Comparison of ENCODE assay signal across 22 mouse cellular contexts in genomic region chr2:172979666-172980345, GRCm38 (mm10). TPM values are rescaled to one million over a fixed set of nuclear protein-coding genes. Genes with fewer than 3 reads are reported as not detected.
DNase-seq lines count a peak whose midpoint lies in the region; TF ChIP-seq lines count a peak whose summit lies in the region.
"Had no signal": no experiment of that assay in that cellular context is flagged by ENCODE, and none has a peak within 500 bp of the region (broad histone marks: within the 10 kb centered on the region; RNA-seq: fewer than 3 reads in every experiment).

No protein-coding gene starts in this region.

- peaks cover 8% of the 10 kb centered on the region for H3K36me3 ChIP-seq in thymus, adult 2 months (ENCODE audit: control insufficient read depth, insufficient read depth, low read length)
- H3K36me3 ChIP-seq: embryonic facial prominence, embryonic 13.5 days; forebrain, embryonic 12.5 days; G1E; heart, embryonic 15.5 days; hindbrain, embryonic 10.5 days had no signal

- TF ChIP-seq CTCF in layer of hippocampus, adult 2 months (conservative IDR thresholded peaks at IDR 0.05), result peak; percentile 23
- no peak for TF ChIP-seq CTCF in thymus, adult 2 months (IDR thresholded peaks at IDR 0.05; ENCODE audit: borderline replicate concordance, control insufficient read depth, extremely low read depth, insufficient read depth, low read length, poor library complexity)

- no peak for TF ChIP-seq POLR2A in thymus, adult 2 months (IDR thresholded peaks at IDR 0.05; ENCODE audit: control insufficient read depth, extremely low read depth, insufficient read depth, low read length, poor library complexity)

- no peak for DNase-seq in layer of hippocampus, adult 2 months (ENCODE audit: low spot score in 2 of 2)
- DNase-seq in layer of hippocampus, postnatal 25 days (ENCODE audit: extremely low spot score in 1 of 2, low spot score in 1 of 2), result no peak
- DNase-seq in thymus, postnatal 14 days, result peak; percentile 26
- DNase-seq in thymus, adult 2 months, result no peak
- peak; percentile 72 for DNase-seq in R1 (ENCODE audit: low read depth, low spot score)
- DNase-seq in gastrocnemius, postnatal 10 days, result no peak
- no peak for DNase-seq in left cerebral cortex, postnatal 36 days (ENCODE audit: low spot score in 2 of 2)
- DNase-seq: adrenal gland, adult 2 months; adrenal gland, postnatal 25 days; B cell, adult 2 months; cerebellum, adult 18-20 months; cerebellum, adult 9-11 months; cerebellum, postnatal 36 days; gastrocnemius, postnatal 14 days; heart, adult 2 months had no signal

- 98% methylated on average over 43 of the region's 43 CpGs for WGBS in thymus, adult 2 months

- intact Hi-C loops in left cerebral cortex, postnatal 36 days (cut with DNase I), result no loop called here

- H3K27me3 ChIP-seq in thymus, adult 2 months (ENCODE audit: control insufficient read depth, insufficient read depth, low read length), result no peaks in the 10 kb centered on the region
- H3K27me3 ChIP-seq: embryonic facial prominence, embryonic 13.5 days; forebrain, embryonic 12.5 days; heart, embryonic 15.5 days had no signal

- no peak overlapping the region for H3K27ac ChIP-seq in layer of hippocampus, adult 2 months
- no peak overlapping the region for H3K27ac ChIP-seq in thymus, adult 2 months (ENCODE audit: control insufficient read depth, insufficient read depth, low read length)
- H3K27ac ChIP-seq: embryonic facial prominence, embryonic 13.5 days; forebrain, embryonic 12.5 days; heart, adult 2 months; heart, embryonic 15.5 days; hindbrain, embryonic 10.5 days; hindbrain, embryonic 14.5 days had no signal

- H3K4me3 ChIP-seq in layer of hippocampus, adult 2 months, result no peak overlapping the region
- no peak overlapping the region for H3K4me3 ChIP-seq in thymus, adult 2 months (ENCODE audit: control insufficient read depth, insufficient read depth, low read length)
- H3K4me3 ChIP-seq: embryonic facial prominence, embryonic 13.5 days; forebrain, embryonic 12.5 days; heart, adult 2 months; heart, embryonic 15.5 days; hindbrain, embryonic 10.5 days had no signal

- peaks cover 30% of the 10 kb centered on the region for H3K4me1 ChIP-seq in thymus, adult 2 months (replicated peaks; ENCODE audit: control insufficient read depth, insufficient read depth, low read length)

RNA-seq across cellular contexts. Expression of gene Spo11, which starts 2.3 kb away (rescaled TPM):
- total RNA-seq in layer of hippocampus, adult 2 months (2021), result under 1 TPM in 1 of 2 experiments, not detected in 1; 0.29 TPM
- not detected for total RNA-seq in layer of hippocampus, postnatal 25 days (2021)
- 101 and 126 TPM in 2 replicates for polyA plus RNA-seq in thymus, adult 2 months (2012; rRNA removed)
- total RNA-seq in gastrocnemius, postnatal 10 days (2021), result not detected
- under 1 TPM; 0.17 to 0.70 TPM for total RNA-seq in left cerebral cortex, postnatal 36 days (2021)
- total RNA-seq: adrenal gland, adult 2 months; adrenal gland, postnatal 25 days; G1E; heart, adult 2 months; heart, postnatal 25 days had no signal
- polyA plus RNA-seq: adrenal gland, adult 2 months; G1E; heart, embryonic 15.5 days had no signal

RNA-seq across cellular contexts. Expression of gene Rae1, which starts 20.1 kb away (rescaled TPM):
- total RNA-seq in layer of hippocampus, adult 2 months (2021), result 10 to 100 TPM; 76.7 to 90.6 TPM
- total RNA-seq in layer of hippocampus, postnatal 25 days (2021), result 10 to 100 TPM; 74.5 to 88.6 TPM
- polyA plus RNA-seq in thymus, adult 2 months (2012; rRNA removed), result 111 and 122 TPM in 2 replicates
- 10 to 100 TPM; 27.9 to 31.5 TPM for total RNA-seq in gastrocnemius, postnatal 10 days (2021)
- total RNA-seq in left cerebral cortex, postnatal 36 days (2021), result 10 to 100 TPM; 57.9 to 58.8 TPM

RNA-seq across cellular contexts. Expression of gene Bmp7, which starts 39.7 kb away (rescaled TPM):
- total RNA-seq in layer of hippocampus, adult 2 months (2021), result 1 to 10 TPM; 4.2 to 5.7 TPM
- 1 to 10 TPM; 4.2 to 4.4 TPM for total RNA-seq in layer of hippocampus, postnatal 25 days (2021)
- 25.3 and 26.5 TPM in 2 replicates for polyA plus RNA-seq in thymus, adult 2 months (2012; rRNA removed)
- 1 to 10 TPM; 1.6 to 2.4 TPM for total RNA-seq in gastrocnemius, postnatal 10 days (2021)
- total RNA-seq in left cerebral cortex, postnatal 36 days (2021), result 10 to 100 TPM in 1 of 2 experiments, 1 to 10 TPM in 1; 9.4 to 12.7 TPM
- polyA plus RNA-seq: G1E had no signal

RNA-seq across cellular contexts. Expression of gene Rbm38, which starts 40.5 kb away (rescaled TPM):
- 1 to 10 TPM; 3.0 to 4.5 TPM for total RNA-seq in layer of hippocampus, adult 2 months (2021)
- total RNA-seq in layer of hippocampus, postnatal 25 days (2021), result 1 to 10 TPM; 3.3 to 5.0 TPM
- 1,267 and 1,290 TPM in 2 replicates for polyA plus RNA-seq in thymus, adult 2 months (2012; rRNA removed)
- total RNA-seq in gastrocnemius, postnatal 10 days (2021), result 100 to 1,000 TPM; 121 to 129 TPM
- total RNA-seq in left cerebral cortex, postnatal 36 days (2021), result 1 to 10 TPM; 3.0 to 3.6 TPM

Comparison
In these comparisons a context has a peak if more than half of its experiments do, and no peak if none do; other contexts are left out.
1. DNase-seq: peak in thymus, postnatal 14 days (single experiment) and R1 (single experiment); none in layer of hippocampus, adult 2 months (0 of 2), layer of hippocampus, postnatal 25 days (0 of 2), thymus, adult 2 months (single experiment), gastrocnemius, postnatal 10 days (single experiment) and left cerebral cortex, postnatal 36 days (0 of 2).